Mouse (Mus musculus): Measurements from ENCODE around the gene Recql. TPM values are rescaled to one million over a fixed set of nuclear protein-coding genes. Genes with fewer than 3 reads are reported as not detected.

The Recql gene
- 1 to 10 TPM; 4.9 to 5.2 TPM for total RNA-seq (2021)
- long read RNA-seq, experiment 1, transcript Recql-203 (15 exons, 3,389 nt), result major isoform, 6 of 8 reads
- long read RNA-seq, experiment 1, partial matches to known transcripts, result 1 of 8 reads
- long read RNA-seq, experiment 1, other reads (novel, unspliced or antisense), result 1 of 8 reads
- long read RNA-seq, experiment 2, partial matches to known transcripts, result 0 of 6 reads
- long read RNA-seq, experiment 2, other reads (novel, unspliced or antisense), result 2 of 6 reads

- peak; percentile 98 for DNase-seq (ENCODE audit: low spot score)
These were observed at the start of gene Recql, which contains the start of gene Golt1b for GRCm38 (mm10) chr6:142387011-142387754. Gene Recql, minus strand, starts transcription at chr6:142387087. Gene Golt1b, plus strand, starts transcription at chr6:142387221.

GRCm38 (mm10) chr6:142429072-142429471 is 42.2 kb upstream of the Recql start:
- DNase-seq (ENCODE audit: low spot score), result no peak

GRCm38 (mm10) chr6:142424976-142425375 is 38.1 kb upstream of the Recql start:
- no peak for DNase-seq (ENCODE audit: low spot score)

DNA sequence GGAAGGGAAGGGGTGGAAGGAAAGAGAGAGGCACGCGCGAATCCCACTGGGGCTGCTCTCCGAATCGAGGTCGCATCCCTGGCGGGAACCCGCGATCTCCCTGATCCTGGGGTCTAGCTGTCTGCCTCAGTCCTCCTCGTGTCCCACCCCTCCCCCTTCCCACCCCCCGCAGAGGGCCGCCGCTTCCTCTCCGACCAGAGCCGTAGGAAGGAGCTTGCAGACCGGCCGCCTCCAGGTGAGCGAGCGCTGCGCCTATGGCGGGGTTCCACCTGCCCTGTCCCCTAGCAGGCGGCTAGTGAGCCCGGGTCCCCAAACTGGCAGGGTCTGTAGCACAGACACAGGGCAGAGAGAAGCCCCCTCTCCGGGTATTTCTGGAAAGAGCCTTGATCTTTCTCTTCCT is 27.7 kb upstream of the Recql start:
- DNase-seq (ENCODE audit: low spot score), result no peak

GRCm38 (mm10) chr6:142413845-142414244 is 27.0 kb upstream of the Recql start:
- no peak for DNase-seq (ENCODE audit: low spot score)

DNA sequence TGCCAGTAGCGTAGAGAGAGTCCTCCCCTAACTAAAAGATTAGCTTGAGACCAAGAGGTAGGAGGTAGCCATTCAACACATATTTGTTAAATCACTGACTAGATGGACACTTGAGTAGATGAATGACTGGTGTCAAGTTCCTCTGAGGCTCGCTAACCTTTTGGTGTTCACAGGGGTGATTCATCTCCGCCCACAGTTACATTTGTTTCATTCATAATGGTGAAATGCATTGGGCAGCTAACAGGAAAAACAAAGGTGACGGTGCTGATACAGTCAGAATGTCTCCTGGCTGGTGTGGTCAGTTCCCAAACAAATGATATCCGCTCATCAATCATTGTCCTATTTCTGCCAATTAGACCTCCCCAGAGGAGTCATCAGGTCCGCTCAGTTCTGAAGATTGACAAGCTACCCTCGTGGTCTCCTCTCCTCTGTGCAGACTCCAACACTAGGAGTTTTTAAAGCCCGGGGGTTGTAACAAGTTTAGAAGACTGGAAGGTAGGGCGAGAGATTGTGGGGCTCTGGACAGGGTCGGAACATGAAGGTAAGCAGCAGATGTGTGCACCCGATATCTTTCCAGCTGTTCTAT is 26.1 kb upstream of the Recql start, which contains the start of gene Spx:
Gene Spx, plus strand, starts transcription at position 536 of the 586 bp plus-strand sequence.
- DNase-seq (ENCODE audit: low spot score), result no peak

DNA sequence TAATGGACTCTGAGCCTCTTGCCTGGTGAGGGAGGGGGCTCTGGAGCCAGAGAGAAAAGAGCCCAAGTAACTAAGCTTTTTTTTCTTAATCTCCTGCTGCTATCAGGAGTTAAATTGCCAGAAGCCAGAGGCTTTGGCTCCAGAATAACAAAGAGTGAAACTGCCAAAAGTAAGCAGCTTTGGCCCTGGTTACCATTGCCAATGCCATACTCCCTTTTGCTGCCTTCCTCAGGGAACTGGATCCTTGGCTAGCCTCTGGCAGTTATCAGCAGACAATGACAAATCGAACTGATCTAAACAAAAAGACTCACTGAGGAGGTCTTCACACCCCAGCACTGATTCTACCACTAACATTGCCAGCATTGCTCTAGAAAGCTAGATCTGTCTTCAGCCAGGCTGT is 24.3 kb upstream of the Recql start:
- no peak for DNase-seq (ENCODE audit: low spot score)

GRCm38 (mm10) chr6:142395756-142396155 is 8.9 kb upstream of the Recql start:
- no peak for DNase-seq (ENCODE audit: low spot score)

DNA sequence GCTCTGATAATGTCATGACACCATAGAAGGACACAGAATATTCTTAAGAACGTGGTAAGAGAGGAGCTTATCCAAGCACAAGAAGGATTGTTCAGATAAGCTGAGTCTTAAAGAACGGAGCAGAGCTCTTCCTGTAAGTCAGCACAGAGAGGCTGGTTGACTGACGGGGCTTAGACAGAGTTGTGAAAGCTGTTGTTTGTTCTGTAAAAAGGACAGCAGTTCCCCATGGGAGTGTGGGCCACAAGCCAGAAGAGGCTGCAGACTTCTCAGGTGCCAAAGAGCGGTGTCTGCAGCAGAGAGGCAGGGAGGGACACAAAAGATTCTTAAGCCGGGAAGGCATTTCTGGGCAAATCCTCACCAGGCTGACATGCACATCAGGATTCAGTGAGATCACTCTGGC is 7.8 kb upstream of the Recql start:
- DNase-seq (ENCODE audit: low spot score), result peak; percentile 3

GRCm38 (mm10) chr6:142392312-142392711 is 5.4 kb upstream of the Recql start:
- DNase-seq (ENCODE audit: low spot score), result no peak

- DNase-seq (ENCODE audit: low spot score), result no peak
These were observed 2.2 kb upstream of the Recql start for GRCm38 (mm10) chr6:142389101-142389500.

DNA sequence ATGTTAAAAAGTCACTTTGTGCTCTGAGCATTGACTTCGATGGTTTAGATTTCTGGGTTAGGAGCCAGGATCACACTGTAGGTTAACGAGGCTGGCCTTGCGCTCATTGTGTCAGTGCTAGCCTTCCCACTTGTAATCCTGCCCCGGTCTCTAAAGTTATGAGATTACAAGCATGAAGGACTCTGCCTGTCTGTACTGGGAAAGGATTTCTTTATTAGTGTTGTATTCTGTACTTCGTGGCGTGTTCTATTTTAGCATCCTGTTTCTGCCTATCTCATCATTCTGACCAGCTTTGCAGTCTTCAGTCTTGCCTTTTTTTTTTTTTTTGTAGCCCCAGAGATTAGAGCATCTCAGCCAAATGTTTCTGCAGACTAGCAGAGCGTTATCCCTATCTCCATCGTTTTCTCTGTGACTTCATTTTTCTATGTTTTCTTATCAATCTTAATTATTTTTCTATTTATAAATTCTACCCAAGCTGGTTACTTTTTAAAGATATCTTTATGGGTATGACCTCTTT is 926 bp upstream of the Recql start:
- DNase-seq (ENCODE audit: low spot score), result no peak

DNA sequence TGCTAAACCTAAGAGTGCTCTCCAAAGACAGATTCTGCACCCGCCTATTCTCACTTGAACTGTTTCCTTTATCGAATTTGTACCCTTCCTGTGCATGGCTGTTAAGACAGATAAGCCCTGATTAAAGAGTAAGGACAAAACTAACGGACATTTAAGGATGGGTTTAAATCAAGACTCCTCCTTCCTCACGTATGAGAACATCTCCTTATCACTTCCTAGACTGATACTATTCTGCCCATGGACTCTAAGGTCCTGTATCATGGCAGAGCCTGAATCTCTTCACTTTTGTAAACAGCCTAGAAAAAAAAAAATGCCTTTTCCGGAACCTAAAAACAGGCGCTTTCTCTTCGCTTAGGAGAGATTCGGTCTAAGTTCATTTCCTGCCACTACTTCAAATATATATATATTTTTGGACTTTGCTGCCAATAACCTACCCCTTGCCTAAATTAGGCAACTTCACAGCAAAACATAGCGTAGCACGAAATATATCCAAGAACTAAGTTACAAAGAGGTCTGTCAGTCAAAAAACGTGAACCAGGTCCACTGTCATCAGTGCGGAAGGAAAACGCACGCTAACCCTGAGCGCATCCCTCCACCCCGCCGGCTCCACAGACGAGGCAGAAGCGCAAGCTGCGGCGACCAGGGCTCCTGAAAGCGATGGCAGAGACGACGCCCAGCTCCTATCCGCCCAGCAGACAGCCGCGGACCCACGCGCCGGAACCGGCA is 439 bp downstream of the Recql start:
- DNase-seq (ENCODE audit: low spot score), result no peak

- DNase-seq (ENCODE audit: low spot score), result no peak
These were observed 2.4 kb downstream of the Recql start for GRCm38 (mm10) chr6:142384521-142384920.

DNA sequence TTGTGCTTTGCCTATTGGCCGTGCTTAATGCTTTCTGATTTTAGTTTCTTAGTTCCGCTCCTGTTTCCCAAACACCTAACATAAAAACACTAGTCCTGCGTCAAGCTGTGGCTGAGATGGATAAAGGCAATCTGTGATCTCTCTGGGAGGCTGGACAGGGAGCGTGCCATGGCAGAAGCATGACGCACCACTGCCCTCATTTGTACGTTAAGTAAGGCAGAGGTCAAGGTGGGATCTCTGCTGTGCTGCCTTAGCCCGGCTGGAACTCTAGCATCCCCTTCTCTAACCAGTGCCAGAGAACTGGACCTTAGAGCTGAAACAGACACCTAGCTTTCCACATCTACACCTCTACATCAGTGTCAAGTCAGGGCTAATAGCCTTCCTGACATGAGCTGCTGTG is 5.3 kb downstream of the Recql start:
- DNase-seq (ENCODE audit: low spot score), result no peak

DNA sequence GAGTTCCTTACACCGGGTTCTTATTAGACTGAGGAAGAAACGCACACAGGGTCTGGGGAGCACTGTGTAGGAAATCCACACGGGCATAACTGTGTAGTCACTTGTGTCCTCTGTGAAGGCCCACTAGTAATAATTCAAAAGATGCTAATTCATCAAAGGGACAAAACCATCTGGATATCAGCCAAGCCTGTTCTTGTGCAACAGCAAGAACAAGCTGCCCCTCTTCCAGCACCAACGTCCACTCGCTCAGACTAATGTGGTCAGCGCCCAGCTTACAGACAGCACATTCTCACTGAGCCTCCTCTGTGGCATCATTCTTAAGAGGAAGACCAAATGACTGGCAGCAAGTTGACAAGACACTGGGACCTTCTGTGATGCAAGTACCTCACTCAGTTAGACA is 6.9 kb downstream of the Recql start:
- no peak for DNase-seq (ENCODE audit: low spot score)

DNA sequence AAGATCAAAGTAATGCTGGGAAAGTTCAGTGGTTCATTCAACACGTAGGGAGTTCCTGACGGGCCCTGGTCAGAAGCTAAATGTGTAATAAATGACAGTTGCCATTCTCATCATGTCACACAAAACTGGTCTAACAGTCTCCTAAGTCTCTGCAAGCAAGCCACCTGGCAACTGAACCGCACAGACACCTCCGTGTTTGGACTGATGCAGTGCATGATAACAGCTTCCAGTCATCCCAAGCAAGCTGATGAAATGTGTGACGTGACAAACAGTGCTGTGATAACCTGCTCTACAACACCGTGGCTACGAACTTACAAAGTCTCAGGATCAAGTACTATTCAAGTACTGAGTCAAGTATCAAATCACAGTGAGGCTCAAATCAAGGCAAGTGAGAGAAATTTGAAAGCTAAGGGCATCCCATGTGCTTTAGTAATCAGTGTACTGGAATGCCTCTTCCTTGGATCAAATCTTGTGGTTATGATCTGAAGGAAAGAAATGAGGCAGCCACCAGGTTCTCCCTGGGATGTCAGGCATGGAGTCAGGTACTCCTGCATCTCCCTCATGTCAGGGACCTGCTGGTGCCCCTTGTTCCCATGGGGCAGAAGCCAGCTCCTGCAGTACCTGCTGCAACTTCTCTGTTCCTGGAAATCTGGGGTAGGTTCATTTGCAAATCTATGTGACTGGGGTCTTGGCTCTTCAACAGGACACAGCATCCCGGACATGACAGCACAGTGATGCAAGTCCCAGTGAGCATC is 8.1 kb downstream of the Recql start:
- DNase-seq (ENCODE audit: low spot score), result no peak

DNA sequence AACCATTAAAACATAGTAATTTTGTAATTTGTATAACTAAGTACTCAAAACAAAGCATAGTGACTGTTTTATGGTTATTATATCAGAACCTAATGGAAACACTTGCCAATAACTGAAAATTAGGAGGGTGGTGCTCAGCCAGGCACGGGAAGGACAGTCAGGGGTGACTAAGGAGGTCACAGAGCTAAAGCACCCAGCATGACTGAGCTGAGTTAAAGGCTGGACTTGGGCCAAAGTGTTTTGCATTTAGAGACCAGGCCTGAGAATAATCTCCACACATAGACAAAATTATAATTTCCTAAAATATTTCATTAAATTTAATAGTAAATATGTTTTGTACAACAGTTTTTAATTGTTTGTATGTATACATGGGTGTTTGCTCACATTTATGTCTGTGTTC is 9.8 kb downstream of the Recql start:
- no peak for DNase-seq (ENCODE audit: low spot score)

DNA sequence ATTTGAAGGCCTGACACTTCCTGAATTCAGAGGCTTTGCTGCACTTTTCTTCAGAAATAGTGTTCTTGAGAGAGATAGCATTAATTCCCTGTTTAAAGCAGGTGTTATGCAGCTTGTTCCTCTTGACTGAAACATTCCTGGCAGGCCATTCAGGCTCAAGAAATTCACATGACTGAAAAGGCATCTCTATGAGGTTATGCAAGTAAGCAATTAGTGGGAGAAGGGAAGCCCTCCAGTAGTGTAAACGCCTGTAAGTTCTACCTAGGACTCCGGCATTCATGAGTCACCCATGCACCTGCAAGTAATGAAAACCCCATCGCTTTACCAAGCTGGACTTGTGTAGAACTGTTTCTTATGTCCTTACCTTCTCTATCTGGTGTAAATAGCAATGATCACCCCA is 17.3 kb downstream of the Recql start:
- no peak for DNase-seq (ENCODE audit: low spot score)

DNA sequence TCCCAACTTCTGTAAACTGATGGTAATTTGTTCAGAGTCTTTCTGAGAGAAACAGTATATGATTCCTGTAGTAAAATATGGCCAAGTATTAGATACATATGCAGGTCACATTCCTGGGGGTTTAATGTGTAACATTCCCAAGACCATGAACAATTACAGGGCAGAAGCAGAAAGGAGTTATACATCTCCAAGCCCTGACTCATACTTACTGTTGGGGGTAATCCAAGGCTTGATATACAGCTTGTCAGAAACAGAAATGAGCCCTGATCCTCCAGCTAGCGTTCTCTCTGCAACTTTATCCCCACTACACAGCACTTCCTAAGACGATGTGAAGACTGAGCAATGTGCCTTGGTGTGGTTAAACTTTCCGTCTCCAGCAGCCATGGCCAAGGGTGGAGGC is 19.3 kb downstream of the Recql start:
- no peak for DNase-seq (ENCODE audit: low spot score)

GRCm38 (mm10) chr6:142366473-142367018 is 20.3 kb downstream of the Recql start:
- no peak for DNase-seq (ENCODE audit: low spot score)

Data from gastrocnemius, adult 18-20 months (tissue).